Mouse (Mus musculus): Measurements from ENCODE around the gene Ttc28. TPM values are rescaled to one million over a fixed set of nuclear protein-coding genes. Genes with fewer than 3 reads are reported as not detected.

Gene Ttc28
- total and polyA plus RNA-seq, 3 experiments, result 1.1 to 1.8 TPM; not detected in 1

DNA sequence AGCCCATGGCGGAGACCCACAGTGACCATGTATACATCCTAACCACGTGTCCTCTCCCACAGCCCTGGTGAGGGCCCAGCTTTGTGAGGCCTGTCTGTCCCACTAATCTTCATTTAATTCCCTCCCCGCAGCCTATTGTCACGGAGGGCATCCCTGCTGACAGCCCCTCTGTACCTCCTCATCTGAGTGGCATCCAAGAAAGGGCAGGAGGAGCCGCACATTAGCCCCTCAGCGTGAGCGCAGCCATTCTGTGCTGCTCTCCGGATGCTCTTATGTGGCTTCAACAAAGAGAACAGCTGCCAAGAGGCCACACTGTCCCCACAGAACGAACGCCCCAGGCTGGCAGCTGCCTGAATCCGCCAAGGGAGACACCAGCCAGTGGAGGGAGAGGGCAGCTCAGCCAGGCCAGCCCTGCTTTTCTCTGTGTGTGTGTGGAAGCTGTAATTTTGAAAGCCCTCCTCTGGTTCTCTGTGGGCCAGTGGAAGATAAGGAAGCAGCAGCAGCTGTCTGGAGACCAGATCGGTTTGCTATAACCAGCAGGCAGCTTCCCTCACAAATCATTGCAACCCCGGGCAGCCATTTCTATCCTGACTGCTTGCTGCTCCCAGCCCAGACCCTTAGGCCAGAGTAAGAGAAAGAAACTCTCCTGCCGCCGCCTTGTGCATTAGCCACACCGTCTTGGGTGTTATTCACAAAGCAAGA lies 341.2 kb downstream of the Ttc28 start:
- Histone ChIP-seq H3K4me3 (ENCODE audit: control insufficient read depth in 1 of 2, insufficient read depth in 1 of 2, low read depth in 2 of 2, low read length in 2 of 2) (no peak overlapping the region), H3K27ac (ENCODE audit: control insufficient read depth, low read depth, low read length) (no peak overlapping the region), H3K4me1 (ENCODE audit: control insufficient read depth in 1 of 2, insufficient read depth in 2 of 2, low read length in 2 of 2) (no peaks in the 10 kb centered on the region), H3K79me2 (ENCODE audit: control insufficient read depth, insufficient read depth, low read length, poor library complexity) (no peaks in the 10 kb centered on the region), H3K9me3 (replicated peaks; ENCODE audit: insufficient read depth, low read length) (no peaks in the 10 kb centered on the region), H3K9ac (ENCODE audit: control insufficient read depth, low read depth, low read length, poor library complexity, severe bottlenecking) (no peak overlapping the region), H3K27me3 (ENCODE audit: control insufficient read depth in 1 of 2, insufficient read depth in 2 of 2, low read length in 2 of 2) (no peaks in the 10 kb centered on the region), H3K36me3 (ENCODE audit: control insufficient read depth in 1 of 2, insufficient read depth in 2 of 2, low read length in 2 of 2) (no peaks in the 10 kb centered on the region)
- TF ChIP-seq TBP (IDR thresholded peaks at IDR 0.05; ENCODE audit: low read depth, low read length), result no peak
- no peak for TF ChIP-seq USF1 (IDR thresholded peaks at IDR 0.05; ENCODE audit: low read depth, low read length)
- no peak for TF ChIP-seq CHD1 (IDR thresholded peaks at IDR 0.05; ENCODE audit: low read depth, low read length)
- TF ChIP-seq NRF1 (IDR thresholded peaks at IDR 0.05; ENCODE audit: insufficient read depth, low read depth, low read length, poor library complexity, severe bottlenecking), result no peak
- TF ChIP-seq GATA1 (IDR thresholded peaks at IDR 0.05; ENCODE audit: low read depth, low read length), result no peak
- TF ChIP-seq SIN3A (IDR thresholded peaks at IDR 0.05; ENCODE audit: low read length), result no peak
- no peak for TF ChIP-seq MYB (IDR thresholded peaks at IDR 0.05; ENCODE audit: low read depth, low read length)
- TF ChIP-seq TCF12 (IDR thresholded peaks at IDR 0.05; ENCODE audit: low read depth, low read length), result no peak
- no peak for DNase-seq (ENCODE audit: low read depth, low spot score)

DNA sequence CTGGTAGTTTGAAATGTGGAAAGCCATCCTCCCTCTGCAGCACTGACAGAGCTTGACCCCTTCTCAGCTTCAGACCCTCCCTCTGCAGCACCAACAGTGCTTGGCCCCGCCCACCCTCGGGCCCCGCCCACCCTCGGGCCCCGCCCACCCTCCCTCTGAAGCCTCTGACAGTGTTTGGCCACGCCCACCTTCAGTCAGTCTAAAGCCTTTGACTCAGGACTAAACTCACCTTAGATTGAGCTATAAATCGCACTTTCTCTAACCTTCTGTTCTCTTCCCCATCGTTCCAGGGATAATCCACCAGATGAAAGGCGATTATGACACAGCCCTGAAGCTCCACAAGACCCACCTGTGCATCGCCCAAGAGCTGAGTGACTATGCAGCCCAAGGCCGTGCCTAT lies 343.2 kb downstream of the Ttc28 start:
- no peak overlapping the region for H3K4me3 ChIP-seq (ENCODE audit: control insufficient read depth in 1 of 2, insufficient read depth in 1 of 2, low read depth in 2 of 2, low read length in 2 of 2)
- TF ChIP-seq ZNF384 (IDR thresholded peaks at IDR 0.05; ENCODE audit: low read depth, low read length), result no peak
- H3K79me2 ChIP-seq (ENCODE audit: control insufficient read depth, insufficient read depth, low read length, poor library complexity), result no peaks in the 10 kb centered on the region
- H3K4me1 ChIP-seq (ENCODE audit: control insufficient read depth in 1 of 2, insufficient read depth in 2 of 2, low read length in 2 of 2), result no peaks in the 10 kb centered on the region
- H3K27ac ChIP-seq (ENCODE audit: control insufficient read depth, low read depth, low read length), result no peak overlapping the region
- no peaks in the 10 kb centered on the region for H3K27me3 ChIP-seq (ENCODE audit: control insufficient read depth in 1 of 2, insufficient read depth in 2 of 2, low read length in 2 of 2)
- no peaks in the 10 kb centered on the region for H3K9me3 ChIP-seq (replicated peaks; ENCODE audit: insufficient read depth, low read length)
- DNase-seq (ENCODE audit: low read depth, low spot score), result no peak
- no peak overlapping the region for H3K9ac ChIP-seq (ENCODE audit: control insufficient read depth, low read depth, low read length, poor library complexity, severe bottlenecking)
- no peaks in the 10 kb centered on the region for H3K36me3 ChIP-seq (ENCODE audit: control insufficient read depth in 1 of 2, insufficient read depth in 2 of 2, low read length in 2 of 2)

DNA sequence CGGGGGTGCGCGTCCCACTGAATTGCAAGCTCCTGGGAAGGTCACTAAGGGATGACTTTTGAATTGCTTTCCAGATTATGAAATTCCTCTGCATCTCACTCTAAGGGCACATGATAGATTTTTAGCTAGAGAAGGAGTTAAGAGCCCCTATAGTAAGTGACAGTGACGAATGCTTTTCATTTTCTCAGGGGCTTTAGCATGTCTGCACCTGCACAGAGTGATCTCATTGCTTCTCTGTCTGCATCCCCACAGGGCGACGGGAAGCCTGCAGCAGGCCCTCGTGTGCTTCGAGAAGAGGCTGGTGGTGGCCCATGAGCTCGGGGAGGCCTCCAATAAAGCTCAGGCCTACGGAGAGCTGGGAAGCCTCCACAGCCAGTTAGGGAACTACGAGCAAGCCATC lies 345.7 kb downstream of the Ttc28 start:
- DNase-seq (ENCODE audit: low read depth, low spot score), result no peak
- TF ChIP-seq MYB (IDR thresholded peaks at IDR 0.05; ENCODE audit: low read depth, low read length), result no peak
- TF ChIP-seq USF2 (IDR thresholded peaks at IDR 0.05; ENCODE audit: borderline replicate concordance in 1 of 2, insufficient read depth in 1 of 2, low read depth in 1 of 2, low read length in 2 of 2), result no peak
- no peak for TF ChIP-seq RCOR1 (IDR thresholded peaks at IDR 0.05; ENCODE audit: low read depth, low read length)
- no peak for TF ChIP-seq GABPA (IDR thresholded peaks at IDR 0.05; ENCODE audit: low read depth, low read length)
- no peak for TF ChIP-seq MAX (IDR thresholded peaks at IDR 0.05; ENCODE audit: low read length)
- no peak for TF ChIP-seq HCFC1 (IDR thresholded peaks at IDR 0.05; ENCODE audit: low read depth, low read length)
- no peak for TF ChIP-seq CHD2 (IDR thresholded peaks at IDR 0.05; ENCODE audit: low read length)
- no peak for TF ChIP-seq MYC (IDR thresholded peaks at IDR 0.05; ENCODE audit: low read depth, low read length)
- no peak for TF ChIP-seq CTCF (IDR thresholded peaks at IDR 0.05 in 2 of 3, conservative IDR thresholded peaks at IDR 0.05 in 1 of 3; ENCODE audit: control insufficient read depth in 1 of 3, insufficient read depth in 1 of 3, low read depth in 2 of 3, low read length in 3 of 3, poor library complexity in 1 of 3, severe bottlenecking in 1 of 3)
- TF ChIP-seq MAFK (IDR thresholded peaks at IDR 0.05; ENCODE audit: borderline replicate concordance, low read depth, low read length), result no peak
- TF ChIP-seq ELF1 (IDR thresholded peaks at IDR 0.05; ENCODE audit: low read depth, low read length), result no peak
- TF ChIP-seq POLR2AphosphoS2 (IDR thresholded peaks at IDR 0.05; ENCODE audit: low read length), result no peak
- TF ChIP-seq POLR2A (IDR thresholded peaks at IDR 0.05; ENCODE audit: control insufficient read depth in 1 of 2, insufficient read depth in 1 of 2, low read depth in 1 of 2, low read length in 2 of 2, poor library complexity in 1 of 2), result no peak
- no peak for TF ChIP-seq MEF2A (IDR thresholded peaks at IDR 0.05; ENCODE audit: extremely low read depth, insufficient replicate concordance, low read depth, low read length, poor library complexity, severe bottlenecking)
- no peak for TF ChIP-seq GATA1 (IDR thresholded peaks at IDR 0.05; ENCODE audit: low read depth, low read length)
- no peak for TF ChIP-seq ZMIZ1 (IDR thresholded peaks at IDR 0.05; ENCODE audit: low read depth, low read length)
- no peak for TF ChIP-seq CHD1 (IDR thresholded peaks at IDR 0.05; ENCODE audit: low read depth, low read length)
- no peak for TF ChIP-seq TBP (IDR thresholded peaks at IDR 0.05; ENCODE audit: low read depth, low read length)
- H3K36me3 ChIP-seq (ENCODE audit: control insufficient read depth in 1 of 2, insufficient read depth in 2 of 2, low read length in 2 of 2), result no peaks in the 10 kb centered on the region
- no peaks in the 10 kb centered on the region for H3K9me3 ChIP-seq (replicated peaks; ENCODE audit: insufficient read depth, low read length)
- H3K27me3 ChIP-seq (ENCODE audit: control insufficient read depth in 1 of 2, insufficient read depth in 2 of 2, low read length in 2 of 2), result no peaks in the 10 kb centered on the region
- H3K4me1 ChIP-seq (ENCODE audit: control insufficient read depth in 1 of 2, insufficient read depth in 2 of 2, low read length in 2 of 2), result no peaks in the 10 kb centered on the region
- H3K4me3 ChIP-seq (ENCODE audit: control insufficient read depth in 1 of 2, insufficient read depth in 1 of 2, low read depth in 2 of 2, low read length in 2 of 2), result no peak overlapping the region
- no peak overlapping the region for H3K9ac ChIP-seq (ENCODE audit: control insufficient read depth, low read depth, low read length, poor library complexity, severe bottlenecking)
- no peak overlapping the region for H3K27ac ChIP-seq (ENCODE audit: control insufficient read depth, low read depth, low read length)
- no peaks in the 10 kb centered on the region for H3K79me2 ChIP-seq (ENCODE audit: control insufficient read depth, insufficient read depth, low read length, poor library complexity)

All from MEL (cell line).